Mouse (Mus musculus) bone marrow, adult 2 months (tissue): ENCODE measurements at regions not wholly inside any gene's neighbourhood (a gene's known extent, or its start where the extent isn't known, plus 50 kb on each side); places are given as distances from the start of the nearest gene placed in this dataset.

Experiments
- CTCF ChIP-seq: fragments of 200-500 bp; IDR thresholded peaks from 2 replicates; pipeline ENCODE4 v1.5.1; 2011; ENCODE audit warnings: low read length, control low read depth; ENCODE audit not compliant: control insufficient read depth, insufficient read depth
- POLR2A ChIP-seq: fragments of 200-500 bp; IDR thresholded peaks from 2 replicates; pipeline ENCODE4 v1.6.1; 2011; ENCODE audit warnings: low read depth, mild to moderate bottlenecking, control low read depth, low read length, borderline replicate concordance; ENCODE audit not compliant: control insufficient read depth

- TF ChIP-seq POLR2A, result no peak
- no peak for TF ChIP-seq CTCF
These were observed 190.4 kb downstream of the Shq1 start for GRCm38 (mm10) chr6:100480525-100480924.
